Mouse (Mus musculus): ENCODE measurements around the gene Tarbp1.

GRCm38 (mm10) chr8:126398349-126398748 lies 76.5 kb downstream of the Tarbp1 start:
- TF ChIP-seq TAL1 (IDR thresholded peaks at IDR 0.05; ENCODE audit: low read length) (no peak), GATA1 (IDR thresholded peaks at IDR 0.05; ENCODE audit: low read length) (no peak)
